Mouse (Mus musculus) MEL (cell line): ENCODE data around the gene Klf11. TPM values are rescaled to one million over a fixed set of nuclear protein-coding genes. Genes with fewer than 3 reads are reported as not detected.
A peak's percentile ranks its signal among the peaks of the same experiment; 100 is the strongest.

Experiments
- DNase-seq: peaks from one replicate; pipeline ENCODE4 v3.0.0; 2011; ENCODE audit warnings: low read depth, low spot score
- H3K27ac ChIP-seq: 2 replicates; pipeline ENCODE4 v1.5.1; 2012; ENCODE audit warnings: low read depth, mild to moderate bottlenecking, control low read depth, low read length, moderate library complexity; ENCODE audit not compliant: control insufficient read depth
- H3K27me3 ChIP-seq, 2 experiments: fragments of 150-350 bp in 1 of 2; sonication (generic) in 1 of 2; 2 replicates each; pipeline ENCODE4 v1.6.1; 2012; ENCODE audit warnings: low read length in 2 of 2, mild to moderate bottlenecking in 2 of 2, improper control_type of control experiment in 1 of 2, moderate library complexity in 1 of 2; ENCODE audit not compliant: insufficient read depth in 2 of 2, control insufficient read depth in 1 of 2
- H3K36me3 ChIP-seq, 2 experiments: 2 replicates each; pipeline ENCODE4 v1.6.1; 2012 to 2014; ENCODE audit warnings: low read length in 2 of 2, improper control_type of control experiment in 1 of 2, inconsistent platforms in 1 of 2, mild to moderate bottlenecking in 1 of 2; ENCODE audit not compliant: insufficient read depth in 2 of 2, control insufficient read depth in 1 of 2
- H3K4me1 ChIP-seq, 2 experiments: fragments of 150-350 bp in 1 of 2; sonication (generic) in 1 of 2; 2 replicates each; pipeline ENCODE4 v1.6.1; 2012; ENCODE audit warnings: low read length in 2 of 2, improper control_type of control experiment in 1 of 2, mild to moderate bottlenecking in 1 of 2; ENCODE audit not compliant: insufficient read depth in 2 of 2, control insufficient read depth in 1 of 2
- H3K4me3 ChIP-seq, 2 experiments: fragments of 150-350 bp in 1 of 2; sonication (generic) in 1 of 2; 2 replicates each; pipeline ENCODE4 v1.5.1; 2012; ENCODE audit warnings: low read depth in 2 of 2, low read length in 2 of 2, mild to moderate bottlenecking in 2 of 2, moderate library complexity in 2 of 2, control low read depth in 1 of 2, improper control_type of control experiment in 1 of 2; ENCODE audit not compliant: control insufficient read depth in 1 of 2, insufficient read depth in 1 of 2
- H3K79me2 ChIP-seq: 2 replicates; pipeline ENCODE4 v1.6.1; 2012; ENCODE audit warnings: mild to moderate bottlenecking, low read length, moderate library complexity; ENCODE audit not compliant: control insufficient read depth, poor library complexity, insufficient read depth
- H3K9ac ChIP-seq: 2 replicates; pipeline ENCODE4 v1.6.1; 2012; ENCODE audit warnings: low read depth, mild to moderate bottlenecking, control low read depth, low read length, moderate library complexity; ENCODE audit not compliant: control insufficient read depth, poor library complexity, severe bottlenecking
- H3K9me3 ChIP-seq: fragments of 150-350 bp; sonication (generic); replicated peaks from 2 replicates; pipeline ENCODE4 v1.6.1; 2012; ENCODE audit warnings: mild to moderate bottlenecking, low read length, improper control_type of control experiment, moderate library complexity; ENCODE audit not compliant: insufficient read depth
- BHLHE40 ChIP-seq: IDR thresholded peaks from 2 replicates; pipeline ENCODE4 v1.6.1; 2012; ENCODE audit warnings: low read depth, mild to moderate bottlenecking, inconsistent platforms, low read length, improper control_type of control experiment, borderline replicate concordance
- CHD1 ChIP-seq: IDR thresholded peaks from 2 replicates; pipeline ENCODE4 v1.6.1; 2012; ENCODE audit warnings: low read depth, mild to moderate bottlenecking, inconsistent platforms, low read length, improper control_type of control experiment
- CHD2 ChIP-seq: IDR thresholded peaks from 2 replicates; pipeline ENCODE4 v1.6.1; 2011; ENCODE audit warnings: low read length, improper control_type of control experiment
- CTCF ChIP-seq, 3 experiments: IDR thresholded peaks in 2 of 3; conservative IDR thresholded peaks in 1 of 3; 2 replicates each; pipeline ENCODE4 v1.5.1; 2011 to 2012; ENCODE audit warnings: low read length in 3 of 3, low read depth in 2 of 3, mild to moderate bottlenecking in 2 of 3, improper control_type of control experiment in 1 of 3, inconsistent platforms in 1 of 3, mixed read lengths in 1 of 3, moderate library complexity in 1 of 3; ENCODE audit not compliant: control insufficient read depth in 1 of 3, insufficient read depth in 1 of 3, poor library complexity in 1 of 3, severe bottlenecking in 1 of 3
- E2F4 ChIP-seq: IDR thresholded peaks from 2 replicates; pipeline ENCODE4 v1.6.1; 2011; ENCODE audit warnings: low read depth, low read length, improper control_type of control experiment, borderline replicate concordance
- ELF1 ChIP-seq: IDR thresholded peaks from 2 replicates; pipeline ENCODE4 v1.6.1; 2014; ENCODE audit warnings: low read depth, mild to moderate bottlenecking, inconsistent platforms, low read length, improper control_type of control experiment, moderate library complexity
- ETS1 ChIP-seq: IDR thresholded peaks from 2 replicates; pipeline ENCODE4 v1.6.1; 2012; ENCODE audit warnings: low read depth, mild to moderate bottlenecking, inconsistent platforms, low read length, improper control_type of control experiment, moderate library complexity
- GATA1 ChIP-seq: IDR thresholded peaks from 2 replicates; pipeline ENCODE4 v1.6.1; 2011; ENCODE audit warnings: low read depth, low read length, improper control_type of control experiment
- HCFC1 ChIP-seq: IDR thresholded peaks from 2 replicates; pipeline ENCODE4 v1.6.1; 2012; ENCODE audit warnings: low read depth, mild to moderate bottlenecking, inconsistent platforms, low read length, improper control_type of control experiment, moderate library complexity
- JUND ChIP-seq: IDR thresholded peaks from 2 replicates; pipeline ENCODE4 v1.6.1; 2011; ENCODE audit warnings: low read depth, mild to moderate bottlenecking, improper control_type of control experiment, low read length
- KAT2A ChIP-seq: conservative IDR thresholded peaks from 2 replicates; pipeline ENCODE4 v1.6.1; 2012; ENCODE audit warnings: low read depth, low read length, improper control_type of control experiment, inconsistent platforms
- MAFK ChIP-seq: IDR thresholded peaks from 2 replicates; pipeline ENCODE4 v1.6.1; 2011; ENCODE audit warnings: low read depth, mild to moderate bottlenecking, low read length, improper control_type of control experiment, borderline replicate concordance
- MAX ChIP-seq: IDR thresholded peaks from 2 replicates; pipeline ENCODE4 v1.6.1; 2011; ENCODE audit warnings: low read length, improper control_type of control experiment
- MAZ ChIP-seq: IDR thresholded peaks from 2 replicates; pipeline ENCODE4 v1.6.1; 2012; ENCODE audit warnings: low read depth, mild to moderate bottlenecking, inconsistent platforms, low read length, improper control_type of control experiment
- MEF2A ChIP-seq: IDR thresholded peaks from 2 replicates; pipeline ENCODE4 v1.6.1; 2014; ENCODE audit warnings: low read depth, mild to moderate bottlenecking, inconsistent platforms, low read length, improper control_type of control experiment; ENCODE audit not compliant: poor library complexity, insufficient replicate concordance, severe bottlenecking; ENCODE audit errors: extremely low read depth
- MXI1 ChIP-seq: IDR thresholded peaks from 2 replicates; pipeline ENCODE4 v1.6.1; 2011; ENCODE audit warnings: mild to moderate bottlenecking, low read depth, low read length, improper control_type of control experiment
- MYB ChIP-seq: IDR thresholded peaks from 2 replicates; pipeline ENCODE4 v1.6.1; 2011; ENCODE audit warnings: mild to moderate bottlenecking, low read depth, low read length, improper control_type of control experiment
- MYC ChIP-seq: IDR thresholded peaks from 2 replicates; pipeline ENCODE4 v1.6.1; 2011; ENCODE audit warnings: low read depth, mild to moderate bottlenecking, low read length, improper control_type of control experiment, moderate library complexity
- NELFE ChIP-seq: IDR thresholded peaks from 2 replicates; pipeline ENCODE4 v1.6.1; 2011; ENCODE audit warnings: low read depth, low read length, improper control_type of control experiment
- NRF1 ChIP-seq: IDR thresholded peaks from 2 replicates; pipeline ENCODE4 v1.6.1; 2014; ENCODE audit warnings: low read depth, mild to moderate bottlenecking, inconsistent platforms, low read length, improper control_type of control experiment, moderate library complexity; ENCODE audit not compliant: poor library complexity, insufficient read depth, severe bottlenecking
- POLR2A ChIP-seq, 2 experiments: IDR thresholded peaks; 2 replicates each; pipeline ENCODE4 v1.6.1; 2011 to 2012; ENCODE audit warnings: low read length in 2 of 2, mild to moderate bottlenecking in 2 of 2, control low read depth in 1 of 2, improper control_type of control experiment in 1 of 2, low read depth in 1 of 2, moderate library complexity in 1 of 2; ENCODE audit not compliant: control insufficient read depth in 1 of 2, insufficient read depth in 1 of 2, poor library complexity in 1 of 2
- RAD21 ChIP-seq: IDR thresholded peaks from 2 replicates; pipeline ENCODE4 v1.6.1; 2011; ENCODE audit warnings: mild to moderate bottlenecking, low read depth, low read length, improper control_type of control experiment
- RCOR1 ChIP-seq: IDR thresholded peaks from 2 replicates; pipeline ENCODE4 v1.6.1; 2012; ENCODE audit warnings: low read depth, mild to moderate bottlenecking, inconsistent platforms, low read length, improper control_type of control experiment
- SIN3A ChIP-seq: IDR thresholded peaks from 2 replicates; pipeline ENCODE4 v1.6.1; 2012; ENCODE audit warnings: low read length, improper control_type of control experiment, inconsistent platforms
- SMC3 ChIP-seq: IDR thresholded peaks from 2 replicates; pipeline ENCODE4 v1.6.1; 2011; ENCODE audit warnings: low read depth, low read length, improper control_type of control experiment
- TAL1 ChIP-seq: IDR thresholded peaks from 2 replicates; pipeline ENCODE4 v1.6.1; 2012; ENCODE audit warnings: mild to moderate bottlenecking, inconsistent platforms, low read length, moderate library complexity, mixed read lengths
- TBP ChIP-seq: IDR thresholded peaks from 2 replicates; pipeline ENCODE4 v1.8.0; 2011; ENCODE audit warnings: low read depth, low read length, improper control_type of control experiment
- TCF12 ChIP-seq: IDR thresholded peaks from 2 replicates; pipeline ENCODE4 v1.6.1; 2014; ENCODE audit warnings: low read depth, mild to moderate bottlenecking, inconsistent platforms, low read length, improper control_type of control experiment, moderate library complexity
- UBTF ChIP-seq: IDR thresholded peaks from 2 replicates; pipeline ENCODE4 v1.6.1; 2012; ENCODE audit warnings: low read depth, mild to moderate bottlenecking, inconsistent platforms, low read length, improper control_type of control experiment, moderate library complexity, borderline replicate concordance; ENCODE audit not compliant: insufficient read depth
- USF1 ChIP-seq: IDR thresholded peaks from 2 replicates; pipeline ENCODE4 v1.6.1; 2014; ENCODE audit warnings: low read depth, mild to moderate bottlenecking, inconsistent platforms, low read length, improper control_type of control experiment, moderate library complexity
- USF2 ChIP-seq, 2 experiments: IDR thresholded peaks; 2 replicates each; pipeline ENCODE4 v1.6.1; 2011 to 2012; ENCODE audit warnings: improper control_type of control experiment in 2 of 2, low read length in 2 of 2, borderline replicate concordance in 1 of 2, inconsistent platforms in 1 of 2, low read depth in 1 of 2, mild to moderate bottlenecking in 1 of 2; ENCODE audit not compliant: insufficient read depth in 1 of 2
- ZC3H11A ChIP-seq: IDR thresholded peaks from 2 replicates; pipeline ENCODE4 v1.6.1; 2012; ENCODE audit warnings: low read depth, mild to moderate bottlenecking, inconsistent platforms, low read length, improper control_type of control experiment
- ZMIZ1 ChIP-seq: IDR thresholded peaks from 2 replicates; pipeline ENCODE4 v1.6.1; 2012; ENCODE audit warnings: low read depth, mild to moderate bottlenecking, inconsistent platforms, low read length, improper control_type of control experiment, moderate library complexity
- ZNF384 ChIP-seq: IDR thresholded peaks from 2 replicates; pipeline ENCODE4 v1.6.1; 2012; ENCODE audit warnings: low read depth, mild to moderate bottlenecking, inconsistent platforms, low read length, improper control_type of control experiment
- polyA plus RNA-seq, 2 experiments: library from polyadenylated mRNA; stranded (reverse) in 1 of 2; unstranded in 1 of 2; fragments of >175 nt in 1 of 2; fragments of >200 nt in 1 of 2; gene quantifications; 2 replicates each; pipeline versions ENCODE4 v1.2.1 to v1.2.4; 2012; ENCODE audit warnings: low replicate concordance in 2 of 2, low read depth in 1 of 2; ENCODE audit not compliant: insufficient read length in 2 of 2, insufficient read depth in 1 of 2, missing spikeins in 1 of 2
- total RNA-seq: library from RNA; depleted of rRNA; stranded (reverse); fragments of 300-350 nt; gene quantifications from 2 replicates; pipeline ENCODE4 v1.2.3, GENCODE M21; 2012; rRNA removed

Klf11 gene
- 1.8 and 2.4 TPM in 2 replicates for total RNA-seq
- polyA plus RNA-seq = 1 to 10 TPM in 1 of 2 experiments, not detected in 1; 7.2 TPM

- Histone ChIP-seq H3K27ac (peak within 1 kb of the TSS; percentile 79), H3K4me3 (peak within 1 kb of the TSS; percentile 83 to 87), H3K79me2 (peaks cover 3% of the 10 kb centered on the region; the same call in 1 of the 2 replicates), H3K36me3 (peaks cover 0 to 6% of the 10 kb centered on the region in 2 experiments; a peak in 2 of 4 replicates), H3K9me3 (no peaks in the 10 kb centered on the region), H3K9ac (peak within 1 kb of the TSS; percentile 91), H3K4me1 (peaks cover 0 to 15% of the 10 kb centered on the region in 2 experiments; a peak in 3 of 4 replicates), H3K27me3 (no peaks in the 10 kb centered on the region)
- DNase-seq = peak; percentile 96
- peak; percentile 55 for TF ChIP-seq NELFE
- peak; percentile 34; the same call in 1 of the 2 replicates for TF ChIP-seq NRF1
- TF ChIP-seq MEF2A = no peak
- TF ChIP-seq USF2 (IDR thresholded peaks at IDR 0.05; ENCODE audit: borderline replicate concordance in 1 of 2, insufficient read depth in 1 of 2, low read depth in 1 of 2, low read length in 2 of 2) = peak in 1 of 2 experiments; percentile 30; a peak in 1 of 4 replicates
- TF ChIP-seq MYC = no peak
- TF ChIP-seq TBP = no peak
- TF ChIP-seq ZMIZ1 = no peak
- no peak for TF ChIP-seq ZC3H11A
- TF ChIP-seq BHLHE40 = peak; percentile 98
- peak; percentile 38 to 56; a peak in 3 of 4 replicates for TF ChIP-seq POLR2A (IDR thresholded peaks at IDR 0.05; ENCODE audit: control insufficient read depth in 1 of 2, insufficient read depth in 1 of 2, low read depth in 1 of 2, low read length in 2 of 2, poor library complexity in 1 of 2)
- no peak for TF ChIP-seq E2F4
- no peak for TF ChIP-seq CTCF (IDR thresholded peaks at IDR 0.05 in 2 of 3, conservative IDR thresholded peaks at IDR 0.05 in 1 of 3; ENCODE audit: control insufficient read depth in 1 of 3, insufficient read depth in 1 of 3, low read depth in 2 of 3, low read length in 3 of 3, poor library complexity in 1 of 3, severe bottlenecking in 1 of 3)
- TF ChIP-seq MAX = peak; percentile 95
- TF ChIP-seq ETS1 = peak; percentile 81; the same call in 1 of the 2 replicates
- TF ChIP-seq CHD1 = no peak
- TF ChIP-seq MYB = no peak
- TF ChIP-seq TCF12 = no peak
- TF ChIP-seq TAL1 = no peak
- TF ChIP-seq HCFC1 = peak; percentile 45
- peak; percentile 85; the same call in 1 of the 2 replicates for TF ChIP-seq MAZ
- peak; percentile 89 for TF ChIP-seq USF1
- TF ChIP-seq SMC3 = no peak
- no peak for TF ChIP-seq JUND
- no peak for TF ChIP-seq GATA1
- TF ChIP-seq ELF1 = no peak
- TF ChIP-seq CHD2 = no peak
- peak; percentile 94 for TF ChIP-seq SIN3A
- no peak for TF ChIP-seq ZNF384
- 0 out of 2 replicates have a peak, but pooled peaks have one; percentile 12 for TF ChIP-seq RCOR1
- TF ChIP-seq MXI1 = peak; percentile 98
- TF ChIP-seq KAT2A = no peak
- no peak for TF ChIP-seq MAFK
- no peak for TF ChIP-seq UBTF
- TF ChIP-seq RAD21 = no peak
These were observed at the start of gene Klf11 for GRCm38 (mm10) chr12:24651063-24651557. Gene Klf11, plus strand, starts transcription at chr12:24651274.
